ENCODE assay signal across 8 mouse cellular contexts in genomic region chr14:60513560-60513959, GRCm38 (mm10).
DNase-seq lines count a peak whose midpoint lies in the region; ATAC-seq and TF ChIP-seq lines count a peak whose summit lies in the region.

No protein-coding gene starts in this region.

- H3K27me3 ChIP-seq in intestine, embryonic 14.5 days (replicated peaks; ENCODE audit: control insufficient read depth, insufficient read depth, low read length), result no peaks in the 10 kb centered on the region
- H3K27me3 ChIP-seq in intestine, embryonic 16.5 days (replicated peaks; ENCODE audit: control insufficient read depth, insufficient read depth, low read length), result no peaks in the 10 kb centered on the region
- H3K27me3 ChIP-seq in forebrain, embryonic 15.5 days, result no peaks in the 10 kb centered on the region
- H3K27me3 ChIP-seq in midbrain, postnatal 0 days (ENCODE audit: insufficient read depth, low read length), result no peaks in the 10 kb centered on the region

- TF ChIP-seq CTCF in midbrain, postnatal 0 days (IDR thresholded peaks at IDR 0.05), result peak; percentile 90

- 26% methylated on average over 8 of the region's 8 CpGs for WGBS in intestine, embryonic 14.5 days
- WGBS in intestine, embryonic 16.5 days, result 27% methylated on average over 8 of the region's 8 CpGs
- 29% methylated on average over 8 of the region's 8 CpGs for WGBS in forebrain, embryonic 15.5 days
- 25% methylated on average over 8 of the region's 8 CpGs for WGBS in midbrain, postnatal 0 days

- no peak for ATAC-seq in intestine, embryonic 14.5 days (replicated peaks; ENCODE audit: low FRiP score, low TSS enrichment, low read depth)
- no peak for ATAC-seq in intestine, embryonic 16.5 days
- ATAC-seq in forebrain, embryonic 15.5 days (replicated peaks), result 0 out of 2 replicates have a peak, but pooled peaks have one; percentile 26
- no peak for ATAC-seq in midbrain, postnatal 0 days (ENCODE audit: low FRiP score)
- ATAC-seq in inflammation-experienced regulatory T-cells, adult 6 months, result no peak
- no peak for ATAC-seq in erythroid progenitor cell, adult 5-6 weeks (replicated peaks; ENCODE audit: low FRiP score, poor library complexity, severe bottlenecking)

- H3K27ac ChIP-seq in intestine, embryonic 14.5 days (ENCODE audit: low read depth), result no peak overlapping the region
- no peak overlapping the region for H3K27ac ChIP-seq in intestine, embryonic 16.5 days (ENCODE audit: low read length)
- no peak overlapping the region for H3K27ac ChIP-seq in forebrain, embryonic 15.5 days (replicated peaks)
- no peak overlapping the region for H3K27ac ChIP-seq in midbrain, postnatal 0 days (ENCODE audit: low read depth, low read length)

- peak; percentile 81 for DNase-seq in intestine, embryonic 14.5 days (ENCODE audit: low spot score)
- DNase-seq in A20 (ENCODE audit: low read depth, low spot score) (peak; percentile 65), MEL-GATA-1-ER (ENCODE audit: extremely low read depth, low read depth) (peak; percentile 17)
- peak; percentile 71 for DNase-seq in midbrain, postnatal 0 days (ENCODE audit: low spot score)

- no peaks in the 10 kb centered on the region for H3K9me3 ChIP-seq in intestine, embryonic 14.5 days (ENCODE audit: control insufficient read depth, low read length)
- no peaks in the 10 kb centered on the region for H3K9me3 ChIP-seq in intestine, embryonic 16.5 days (ENCODE audit: control insufficient read depth, low read length)
- H3K9me3 ChIP-seq in forebrain, embryonic 15.5 days, result no peaks in the 10 kb centered on the region
- no peaks in the 10 kb centered on the region for H3K9me3 ChIP-seq in midbrain, postnatal 0 days (ENCODE audit: low read length)

- no peak overlapping the region for H3K9ac ChIP-seq in intestine, embryonic 14.5 days (ENCODE audit: low read length)
- H3K9ac ChIP-seq in intestine, embryonic 16.5 days (ENCODE audit: low read depth, low read length), result no peak overlapping the region
- no peak overlapping the region for H3K9ac ChIP-seq in forebrain, embryonic 15.5 days (replicated peaks)
- H3K9ac ChIP-seq in midbrain, postnatal 0 days (replicated peaks; ENCODE audit: low read length, poor library complexity, severe bottlenecking), result no peak overlapping the region

- H3K4me1 ChIP-seq in intestine, embryonic 14.5 days (replicated peaks; ENCODE audit: control insufficient read depth, insufficient read depth, low read length), result no peaks in the 10 kb centered on the region
- H3K4me1 ChIP-seq in intestine, embryonic 16.5 days (ENCODE audit: control insufficient read depth, insufficient read depth, low read length), result 0 out of 2 replicates have a peak, but pooled peaks cover 4% of the 10 kb centered on the region
- H3K4me1 ChIP-seq in forebrain, embryonic 15.5 days, result no peaks in the 10 kb centered on the region
- no peaks in the 10 kb centered on the region for H3K4me1 ChIP-seq in midbrain, postnatal 0 days (ENCODE audit: insufficient read depth, low read length)

- H3K4me2 ChIP-seq in intestine, embryonic 14.5 days (ENCODE audit: low read length), result no peak overlapping the region
- no peak overlapping the region for H3K4me2 ChIP-seq in intestine, embryonic 16.5 days (ENCODE audit: low read depth, low read length)
- H3K4me2 ChIP-seq in forebrain, embryonic 15.5 days (replicated peaks), result no peak overlapping the region
- no peak overlapping the region for H3K4me2 ChIP-seq in midbrain, postnatal 0 days (ENCODE audit: low read depth, low read length, poor library complexity, severe bottlenecking)

- H3K4me3 ChIP-seq in intestine, embryonic 14.5 days (ENCODE audit: low read depth, low read length), result no peak overlapping the region
- H3K4me3 ChIP-seq in intestine, embryonic 16.5 days (ENCODE audit: low read length), result no peak overlapping the region
- no peak overlapping the region for H3K4me3 ChIP-seq in forebrain, embryonic 15.5 days
- H3K4me3 ChIP-seq in midbrain, postnatal 0 days (ENCODE audit: low read depth, low read length), result no peak overlapping the region

- H3K36me3 ChIP-seq in intestine, embryonic 14.5 days (ENCODE audit: control insufficient read depth, insufficient read depth, low read length), result no peaks in the 10 kb centered on the region
- no peaks in the 10 kb centered on the region for H3K36me3 ChIP-seq in intestine, embryonic 16.5 days (ENCODE audit: control insufficient read depth, insufficient read depth, low read length)
- no peaks in the 10 kb centered on the region for H3K36me3 ChIP-seq in forebrain, embryonic 15.5 days
- H3K36me3 ChIP-seq in midbrain, postnatal 0 days (ENCODE audit: insufficient read depth, low read length), result no peaks in the 10 kb centered on the region

Comparison
In these comparisons a context has a peak if more than half of its experiments do, and no peak if none do; other contexts are left out.
1. DNase-seq: peak in every context shown above with its lines; median percentile 81 in intestine, embryonic 14.5 days; 71 in midbrain, postnatal 0 days; 65 in A20; 17 in MEL-GATA-1-ER.